Mouse (Mus musculus) heart, embryonic 14.5 days (tissue): ENCODE results near the gene Etnk1. TPM values are rescaled to one million over a fixed set of nuclear protein-coding genes. Genes with fewer than 3 reads are reported as not detected.

ENCODE experiments used
- ATAC-seq: fragments of 200-750 bp; cut with Nextera tagmentation; 2 replicates; pipeline ENCODE4 v1.8.0; 2017; ENCODE audit warnings: low read depth, moderate TSS enrichment; ENCODE audit not compliant: insufficient number of reproducible peaks, insufficient read depth, low FRiP score
- H3K27ac ChIP-seq, 2 experiments: fragments of 200-500 bp in 1 of 2; fragments of 300-500 bp in 1 of 2; sonication (generic) in 1 of 2; replicated peaks in 1 of 2; 2 replicates each; pipeline ENCODE4 v1.5.1; 2012 to 2014; ENCODE audit warnings: low read depth in 2 of 2, low read length in 2 of 2, control low read depth in 1 of 2, mild to moderate bottlenecking in 1 of 2, mixed read lengths in 1 of 2; ENCODE audit not compliant: control insufficient read depth in 1 of 2, insufficient read depth in 1 of 2
- H3K27me3 ChIP-seq: fragments of 300-500 bp; sonication (generic); 2 replicates; pipeline ENCODE4 v1.6.1; 2014; ENCODE audit warnings: mild to moderate bottlenecking, low read length, control low read depth; ENCODE audit not compliant: control insufficient read depth, insufficient read depth
- H3K36me3 ChIP-seq: fragments of 300-500 bp; sonication (generic); 2 replicates; pipeline ENCODE4 v1.6.1; 2014; ENCODE audit warnings: mild to moderate bottlenecking, control low read depth, low read length, mixed read lengths; ENCODE audit not compliant: control insufficient read depth, insufficient read depth
- H3K4me1 ChIP-seq, 2 experiments: fragments of 200-500 bp in 1 of 2; fragments of 300-500 bp in 1 of 2; sonication (generic) in 1 of 2; 2 replicates each; pipeline ENCODE4 v1.6.1; 2012 to 2014; ENCODE audit warnings: low read length in 2 of 2, control low read depth in 1 of 2, mixed read lengths in 1 of 2; ENCODE audit not compliant: control insufficient read depth in 2 of 2, insufficient read depth in 2 of 2
- H3K4me2 ChIP-seq: fragments of 300-500 bp; sonication (generic); 2 replicates; pipeline ENCODE4 v1.6.1; 2014; ENCODE audit warnings: mild to moderate bottlenecking, low read length
- H3K4me3 ChIP-seq, 2 experiments: fragments of 200-500 bp in 1 of 2; fragments of 300-500 bp in 1 of 2; sonication (generic) in 1 of 2; 2 replicates each; pipeline ENCODE4 v1.5.1; 2012 to 2014; ENCODE audit warnings: low read length in 2 of 2, mild to moderate bottlenecking in 2 of 2, control low read depth in 1 of 2, low read depth in 1 of 2, moderate library complexity in 1 of 2; ENCODE audit not compliant: control insufficient read depth in 1 of 2, insufficient read depth in 1 of 2
- H3K9ac ChIP-seq: fragments of 300-500 bp; sonication (generic); 2 replicates; pipeline ENCODE4 v1.6.1; 2014; ENCODE audit warnings: mild to moderate bottlenecking, low read length
- H3K9me3 ChIP-seq: fragments of 300-500 bp; sonication (generic); 2 replicates; pipeline ENCODE4 v1.6.1; 2016; ENCODE audit warnings: low read length, control low read depth; ENCODE audit not compliant: control insufficient read depth
- WGBS: fragments of 180-500 bp; shearing (Covaris S2); extraction: QIAGEN DNeasy Blood & Tissue Kit; methylation state at CpG from one replicate; pipeline ENCODE4 v1.1.7; 2014; 5-methylcytosine and 5-hydroxymethylcytosine counted together
- polyA plus RNA-seq: library from polyadenylated mRNA; unstranded; fragments of >200 nt; fragmentation: Nextera tagmentation; extraction: Ambion mirVana; gene quantifications from 2 replicates; pipeline ENCODE4 v1.2.1, GENCODE M21; 2014

The Etnk1 gene
- polyA plus RNA-seq, 1 experiment from 2014 or later: 18.9 TPM

GRCm38 (mm10) chr6:143184099-143184498 is 17.1 kb downstream of the Etnk1 start:
- Histone ChIP-seq H3K4me1 (no peaks in the 10 kb centered on the region), H3K4me3 (no peak overlapping the region), H3K4me2 (no peak overlapping the region), H3K27me3 (no peaks in the 10 kb centered on the region), H3K27ac (no peak overlapping the region), H3K36me3 (peaks cover 51% of the 10 kb centered on the region), H3K9ac (no peak overlapping the region), H3K9me3 (no peaks in the 10 kb centered on the region)
- ATAC-seq: no peak
- WGBS: 70% methylated on average over 3 of the region's 3 CpGs

- 71% methylated on average over 5 of the region's 5 CpGs for WGBS
- Histone ChIP-seq H3K4me2 (no peak overlapping the region), H3K9ac (no peak overlapping the region), H3K27me3 (no peaks in the 10 kb centered on the region), H3K36me3 (peaks cover 54% of the 10 kb centered on the region), H3K4me3 (no peak overlapping the region), H3K4me1 (no peaks in the 10 kb centered on the region), H3K9me3 (no peaks in the 10 kb centered on the region), H3K27ac (no peak overlapping the region)
- no peak for ATAC-seq
Observed at GRCm38 (mm10) chr6:143184745-143185144, 17.7 kb downstream of the Etnk1 start.

- H3K4me3 ChIP-seq: no peak overlapping the region
- H3K4me2 ChIP-seq: no peak overlapping the region
- WGBS: 73% methylated on average over 7 of the region's 7 CpGs
- peaks cover 34% of the 10 kb centered on the region for H3K36me3 ChIP-seq
- H3K4me1 ChIP-seq: peaks cover 8 to 18% of the 10 kb centered on the region in 2 experiments; a peak in 2 of 4 replicates
- H3K27ac ChIP-seq: no peak overlapping the region
- no peak for ATAC-seq
- H3K9me3 ChIP-seq: no peaks in the 10 kb centered on the region
- peak overlapping the region; percentile 28; the same call in 1 of the 2 replicates for H3K9ac ChIP-seq
- no peaks in the 10 kb centered on the region for H3K27me3 ChIP-seq
Observed at GRCm38 (mm10) chr6:143190838-143191476, 23.9 kb downstream of the Etnk1 start.

- H3K4me1 ChIP-seq: peaks cover 8 to 18% of the 10 kb centered on the region in 2 experiments; a peak in 2 of 4 replicates
- H3K9ac ChIP-seq: peak overlapping the region; percentile 28; the same call in 1 of the 2 replicates
- peak overlapping the region in 1 of 2 experiments; percentile 41; a peak in 2 of 4 replicates for H3K27ac ChIP-seq
- no peaks in the 10 kb centered on the region for H3K27me3 ChIP-seq
- ATAC-seq: no peak
- 73% methylated on average over 9 of the region's 9 CpGs for WGBS
- H3K4me2 ChIP-seq: no peak overlapping the region
- no peaks in the 10 kb centered on the region for H3K9me3 ChIP-seq
- no peak overlapping the region for H3K4me3 ChIP-seq
- H3K36me3 ChIP-seq: peaks cover 35% of the 10 kb centered on the region
Observed at GRCm38 (mm10) chr6:143191477-143192098, 24.6 kb downstream of the Etnk1 start.

GRCm38 (mm10) chr6:143192709-143193108 is 25.7 kb downstream of the Etnk1 start:
- Histone ChIP-seq H3K36me3 (peaks cover 46% of the 10 kb centered on the region), H3K27me3 (no peaks in the 10 kb centered on the region), H3K4me3 (no peak overlapping the region), H3K9ac (no peak overlapping the region), H3K4me2 (no peak overlapping the region), H3K4me1 (peaks cover 8 to 18% of the 10 kb centered on the region in 2 experiments; a peak in 2 of 4 replicates), H3K27ac (no peak overlapping the region), H3K9me3 (no peaks in the 10 kb centered on the region)
- no peak for ATAC-seq
- WGBS: 83% methylated on average over 8 of the region's 8 CpGs

- H3K9me3 ChIP-seq: no peaks in the 10 kb centered on the region
- no peak overlapping the region for H3K9ac ChIP-seq
- peaks cover 8 to 18% of the 10 kb centered on the region in 2 experiments; a peak in 2 of 4 replicates for H3K4me1 ChIP-seq
- no peak overlapping the region for H3K4me3 ChIP-seq
- no peaks in the 10 kb centered on the region for H3K27me3 ChIP-seq
- peaks cover 50% of the 10 kb centered on the region for H3K36me3 ChIP-seq
- WGBS: 80% methylated on average over 10 of the region's 10 CpGs
- no peak overlapping the region for H3K4me2 ChIP-seq
- H3K27ac ChIP-seq: no peak overlapping the region
- no peak for ATAC-seq
Observed at GRCm38 (mm10) chr6:143193166-143193565, 26.1 kb downstream of the Etnk1 start.

- H3K36me3 ChIP-seq: peaks cover 51% of the 10 kb centered on the region
- 44% methylated on average over 6 of the region's 6 CpGs for WGBS
- H3K9me3 ChIP-seq: no peaks in the 10 kb centered on the region
- peak overlapping the region; percentile 66 to 73 for H3K27ac ChIP-seq
- H3K4me3 ChIP-seq: no peak overlapping the region
- H3K27me3 ChIP-seq: no peaks in the 10 kb centered on the region
- H3K4me2 ChIP-seq: no peak overlapping the region; the same call in 1 of the 2 replicates
- ATAC-seq: peak; percentile 31; the same call in 1 of the 2 replicates
- H3K9ac ChIP-seq: 0 out of 2 replicates have a peak overlapping the region, but pooled peaks have one; percentile 7
- peaks cover 8 to 18% of the 10 kb centered on the region in 2 experiments; a peak in 2 of 4 replicates for H3K4me1 ChIP-seq
Observed at GRCm38 (mm10) chr6:143193641-143194040, 26.6 kb downstream of the Etnk1 start.
